ENCODE assay signal across 26 mouse cellular contexts in the genomic region with DNA sequence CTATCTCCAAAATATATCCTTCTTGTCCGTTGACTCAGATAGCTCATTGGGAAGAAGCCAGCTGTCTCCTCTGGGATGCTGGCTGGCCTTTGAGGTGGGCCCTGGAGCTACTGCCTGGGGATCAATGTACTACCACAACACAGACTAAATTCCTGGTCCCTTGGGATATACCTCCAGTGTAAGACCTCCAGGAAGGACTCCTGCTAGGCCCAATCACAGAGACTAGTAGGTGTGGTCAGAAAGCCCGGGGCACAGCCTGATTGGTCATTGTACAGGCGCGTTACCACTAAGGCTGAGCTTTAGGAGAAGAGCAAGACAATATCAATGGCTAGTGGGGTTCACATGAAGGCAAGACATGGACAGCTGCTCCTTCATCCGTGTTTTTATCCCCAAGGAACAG. TPM values are rescaled to one million over a fixed set of nuclear protein-coding genes. Genes with fewer than 3 reads are reported as not detected.
"Had no signal": no experiment of that assay in that cellular context is flagged by ENCODE, and none has a peak within 500 bp of the region (broad histone marks: within the 10 kb centered on the region; RNA-seq: fewer than 3 reads in every experiment).

No protein-coding gene starts in this region.

- H3K27me3 ChIP-seq: lung, embryonic 15.5 days; midbrain, embryonic 12.5 days; neural tube, embryonic 12.5 days had no signal

- H3K4me1 ChIP-seq: lung, embryonic 15.5 days; midbrain, embryonic 10.5 days; midbrain, embryonic 12.5 days; neural tube, embryonic 12.5 days had no signal

- DNase-seq: liver, postnatal 0 days; lung, adult 2 months; lung, postnatal 14 days; lung, postnatal 4 days; midbrain, embryonic 14.5 days; retina, postnatal 1 day; right cerebral cortex, adult 18-20 months; right cerebral cortex, postnatal 25 days; right cerebral cortex, postnatal 4 days; spleen, adult 18-20 months; thymus, adult 18-20 months; thymus, postnatal 14 days; thymus, postnatal 36 days had no signal

- H3K4me2 ChIP-seq: lung, embryonic 15.5 days; midbrain, embryonic 12.5 days; neural tube, embryonic 12.5 days had no signal

- H3K4me3 ChIP-seq: lung, embryonic 15.5 days; midbrain, embryonic 10.5 days; midbrain, embryonic 12.5 days; neural tube, embryonic 12.5 days had no signal

- H3K36me3 ChIP-seq: lung, embryonic 15.5 days; midbrain, embryonic 10.5 days; midbrain, embryonic 12.5 days; neural tube, embryonic 12.5 days had no signal

- H3K9ac ChIP-seq: liver, postnatal 0 days; lung, embryonic 15.5 days; midbrain, embryonic 12.5 days; neural tube, embryonic 12.5 days had no signal

- H3K27ac ChIP-seq: lung, embryonic 15.5 days; midbrain, embryonic 10.5 days; midbrain, embryonic 12.5 days; neural tube, embryonic 12.5 days had no signal

- H3K9me3 ChIP-seq: lung, embryonic 15.5 days; midbrain, embryonic 10.5 days; midbrain, embryonic 12.5 days; neural tube, embryonic 12.5 days had no signal

- ATAC-seq: liver, postnatal 0 days; lung, postnatal 0 days; midbrain, embryonic 16.5 days had no signal

RNA-seq across cellular contexts. Expression of a gene that starts 57.6 kb away (rescaled TPM):
- total RNA-seq: megakaryocyte, adult 5-6 weeks; monocyte, adult 5-6 weeks had no signal
- polyA plus RNA-seq: liver, postnatal 0 days; lung, adult 2 months; lung, embryonic 15.5 days; lung, postnatal 0 days; midbrain, embryonic 10.5 days; midbrain, embryonic 12.5 days; midbrain, embryonic 14.5 days; midbrain, embryonic 16.5 days; neural tube, embryonic 12.5 days; neural tube, embryonic 14.5 days; small intestine, adult 2 months; stomach, embryonic 14.5 days; stomach, embryonic 16.5 days; thymus, postnatal 0 days had no signal
